Mouse (Mus musculus) urinary bladder, adult 2 months (tissue): ENCODE measurements around the gene AC109138.7. TPM values are rescaled to one million over a fixed set of nuclear protein-coding genes. Genes with fewer than 3 reads are reported as not detected.

Experiments
- DNase-seq: peaks from one replicate; pipeline ENCODE4 v3.0.0; 2022; ENCODE audit warnings: low spot score
- polyA plus RNA-seq: library from polyadenylated mRNA; depleted of rRNA; stranded (reverse); fragments of >200 nt; gene quantifications from 2 replicates; pipeline ENCODE4 v1.2.3, GENCODE M21; 2012

The AC109138.7 gene
- polyA plus RNA-seq, 1 experiment: not detected

GRCm38 (mm10) chr19:4217140-4217539 is 3.0 kb downstream of the AC109138.7 start:
- DNase-seq: no peak

GRCm38 (mm10) chr19:4217855-4218254 is 3.7 kb downstream of the AC109138.7 start:
- no peak for DNase-seq

DNA sequence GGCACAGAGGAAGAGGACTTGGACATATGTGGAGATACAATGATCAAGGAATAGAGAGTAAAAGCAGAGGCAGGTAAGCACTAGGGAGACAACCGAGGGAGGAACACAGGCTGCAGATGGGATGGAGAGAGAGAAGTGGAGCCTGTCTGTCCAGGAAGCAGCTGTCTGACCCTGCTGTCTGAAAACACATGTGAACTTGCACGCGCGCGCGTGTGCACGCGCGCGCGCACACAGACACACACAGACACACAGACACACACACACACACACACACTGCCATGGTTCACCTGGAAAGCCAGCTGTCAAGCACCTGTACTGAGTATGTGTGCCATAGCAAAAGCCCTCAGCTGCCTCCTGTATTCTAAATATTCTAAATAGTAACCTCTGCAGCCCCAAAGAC is 4.1 kb downstream of the AC109138.7 start:
- DNase-seq: no peak

- DNase-seq: no peak
These were observed 4.6 kb downstream of the AC109138.7 start for GRCm38 (mm10) chr19:4218784-4219183.

- no peak for DNase-seq
These were observed 5.8 kb downstream of the AC109138.7 start for GRCm38 (mm10) chr19:4219943-4220342.

- DNase-seq: no peak
These were observed 6.3 kb downstream of the AC109138.7 start for GRCm38 (mm10) chr19:4220416-4220815.

- DNase-seq: no peak
These were observed 7.0 kb downstream of the AC109138.7 start for GRCm38 (mm10) chr19:4220957-4221743.

- DNase-seq: no peak
These were observed 8.0 kb downstream of the AC109138.7 start for GRCm38 (mm10) chr19:4222165-4222564.

DNA sequence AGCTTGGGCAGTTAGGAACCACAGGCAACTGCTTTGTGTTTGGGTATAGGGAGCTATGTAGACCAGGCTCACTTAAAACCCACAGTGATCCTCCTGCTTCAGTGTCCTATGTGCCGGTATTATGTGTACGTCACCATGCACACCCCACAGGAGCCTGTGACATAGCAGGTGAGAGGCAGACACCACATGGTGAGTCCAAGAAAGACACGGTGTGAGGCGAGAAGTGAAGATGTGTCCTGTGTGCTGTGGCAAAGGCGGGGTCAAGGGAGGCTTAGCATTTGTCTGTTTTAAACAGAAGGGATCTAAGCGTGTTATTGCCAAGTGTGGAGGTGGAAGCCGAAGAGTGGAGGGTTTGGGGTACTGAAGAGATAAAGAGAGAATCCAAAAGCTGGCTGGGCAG is 12.6 kb downstream of the AC109138.7 start:
- DNase-seq: no peak

DNA sequence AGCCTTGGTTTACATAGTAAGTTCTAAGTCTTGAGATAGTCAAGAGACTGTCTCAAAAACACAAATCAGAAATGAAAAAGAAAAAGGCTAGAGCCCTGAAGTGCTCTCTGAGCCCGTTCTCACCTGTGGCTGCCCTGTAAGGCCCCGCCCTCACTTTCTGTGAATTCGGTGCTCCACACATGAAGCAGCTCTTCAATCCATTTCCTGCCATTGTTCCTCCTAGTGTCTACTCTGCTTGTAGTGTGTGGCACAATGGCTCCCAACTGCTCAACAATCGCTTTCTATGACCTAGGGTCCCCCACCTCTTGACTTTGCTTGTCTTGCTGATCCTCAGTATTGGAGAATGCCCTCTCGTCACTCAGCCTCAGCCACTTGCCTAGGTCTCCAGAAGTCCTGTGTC is 13.3 kb downstream of the AC109138.7 start:
- DNase-seq: no peak

DNA sequence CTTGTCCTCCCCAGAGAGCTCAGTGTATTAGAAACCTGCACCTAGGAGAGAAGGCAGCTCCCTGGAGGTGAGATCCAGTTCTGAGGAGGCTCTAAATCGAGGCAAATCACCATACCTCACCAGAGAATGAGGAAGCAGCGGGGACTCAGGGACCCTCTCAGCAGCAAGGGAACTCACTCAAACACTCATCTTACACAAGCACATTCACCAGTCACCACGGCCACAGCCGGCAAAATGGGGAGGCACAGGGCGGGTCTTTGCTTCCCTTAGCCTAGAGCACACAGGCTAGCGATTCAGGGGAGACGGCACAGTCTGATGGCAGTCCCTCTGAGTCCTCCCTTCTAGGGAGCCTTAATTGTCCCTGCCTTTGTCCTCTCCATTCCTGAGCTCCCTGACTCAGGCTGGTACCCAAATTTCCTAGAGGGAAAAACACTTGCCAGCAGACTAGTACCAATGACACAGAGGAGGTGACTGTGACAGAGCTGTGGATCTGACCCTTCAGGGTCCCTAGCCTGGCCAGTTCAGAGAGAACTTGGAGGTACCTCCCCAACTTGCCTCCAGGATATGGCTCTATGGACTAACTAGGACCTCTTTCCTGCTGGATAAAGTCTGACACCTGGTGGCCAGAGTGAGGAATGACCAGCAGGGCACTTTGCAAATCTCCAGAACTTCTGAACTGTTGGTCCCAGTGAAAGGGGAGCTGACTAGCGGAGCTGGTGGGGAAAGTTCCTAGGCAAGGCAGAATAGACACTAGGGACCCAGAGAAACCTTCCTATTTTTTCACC is 13.9 kb downstream of the AC109138.7 start:
- DNase-seq: no peak

DNA sequence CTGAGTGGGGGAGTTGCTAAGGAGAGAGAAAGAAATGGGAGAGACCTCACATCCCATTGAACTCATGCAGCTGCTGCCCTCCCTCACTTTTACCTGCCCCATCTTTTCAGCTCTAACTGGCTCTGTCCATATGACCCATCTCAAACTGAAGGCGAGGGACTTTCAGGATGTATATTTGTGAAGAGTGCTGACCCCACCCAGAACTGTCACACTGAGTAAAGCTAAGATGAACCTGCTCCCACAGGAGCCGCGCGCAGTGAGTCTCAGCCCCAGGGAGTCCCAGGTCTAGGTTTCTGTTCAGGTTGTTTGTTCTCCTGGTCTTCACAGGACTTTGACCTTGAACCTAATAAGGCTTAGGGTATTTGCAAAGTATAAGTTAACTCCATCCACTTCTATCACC is 14.7 kb downstream of the AC109138.7 start:
- no peak for DNase-seq

DNA sequence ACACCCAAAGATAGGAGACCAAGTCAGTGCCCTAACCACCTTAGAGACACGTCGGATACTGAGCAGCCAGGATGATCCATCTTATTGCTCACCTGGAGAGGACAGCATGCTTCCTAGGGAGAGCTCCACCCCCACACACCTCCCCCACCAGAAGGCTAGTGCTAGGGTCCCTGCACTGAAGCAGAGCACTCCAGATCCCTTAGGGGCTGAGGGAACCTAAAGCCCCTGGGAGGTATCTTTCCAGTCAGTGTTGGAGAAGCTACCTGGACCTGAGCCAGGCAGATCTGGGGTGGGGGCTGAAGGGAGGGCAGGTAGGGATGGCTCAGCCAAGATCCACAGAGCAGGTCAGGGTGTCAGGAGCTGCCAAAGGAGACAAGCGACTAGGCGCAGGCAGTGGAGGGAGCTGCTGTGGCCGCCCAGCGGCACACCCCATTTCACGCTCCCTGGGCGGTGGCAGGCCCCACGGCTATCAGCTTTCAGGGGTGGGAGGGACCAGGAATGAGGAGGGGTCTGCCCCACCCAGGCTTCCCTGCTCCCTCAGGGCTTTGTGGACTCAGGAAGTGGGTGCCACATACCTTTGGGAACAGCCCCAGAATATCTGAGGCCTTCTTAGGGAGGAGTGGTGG is 15.4 kb downstream of the AC109138.7 start:
- DNase-seq: no peak

GRCm38 (mm10) chr19:4230415-4230814 is 16.3 kb downstream of the AC109138.7 start:
- DNase-seq: no peak

GRCm38 (mm10) chr19:4231253-4232185 is 17.4 kb downstream of the AC109138.7 start, which contains the start of gene Pold4:
Pold4 (plus strand) TSS chr19:4231899.
- DNase-seq: peak; percentile 77

DNA sequence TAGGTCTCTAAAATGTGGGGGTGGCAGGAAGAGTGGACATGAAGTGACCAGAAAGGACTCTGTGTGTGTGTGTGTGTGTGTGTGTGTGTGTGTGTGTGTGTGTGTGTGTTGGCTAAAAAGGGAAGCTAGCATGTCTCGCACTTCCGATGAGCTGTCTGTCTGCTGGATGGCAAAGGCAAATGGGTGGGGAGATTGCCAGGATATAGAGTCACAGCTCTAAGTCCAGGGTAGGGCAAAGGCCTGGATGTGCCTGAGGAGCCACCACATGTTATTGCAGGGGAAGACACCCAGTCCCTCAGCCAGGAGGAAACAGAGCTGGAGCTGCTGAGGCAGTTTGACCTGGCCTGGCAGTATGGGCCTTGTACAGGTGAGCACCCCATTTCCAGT is 18.0 kb downstream of the AC109138.7 start:
- no peak for DNase-seq

DNA sequence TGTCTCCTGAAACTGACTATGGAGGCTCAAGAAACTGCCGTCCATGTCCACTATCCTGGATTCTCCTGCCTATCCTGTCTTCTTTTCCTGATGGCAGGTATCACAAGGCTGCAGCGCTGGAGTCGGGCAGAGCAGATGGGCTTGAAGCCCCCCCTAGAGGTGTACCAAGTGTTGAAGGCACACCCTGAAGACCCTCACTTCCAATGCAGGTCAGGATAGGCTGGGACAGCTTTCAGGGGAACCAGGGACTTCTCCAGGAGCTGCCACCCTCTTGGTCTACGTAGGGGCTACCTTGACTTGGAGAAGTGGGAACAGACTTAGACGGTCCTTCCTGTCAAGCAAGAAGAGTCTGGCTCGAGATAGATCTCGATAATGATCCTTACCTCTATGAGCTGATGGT is 18.5 kb downstream of the AC109138.7 start:
- DNase-seq: no peak

GRCm38 (mm10) chr19:4234548-4234947 is 20.4 kb downstream of the AC109138.7 start:
- DNase-seq: no peak

DNA sequence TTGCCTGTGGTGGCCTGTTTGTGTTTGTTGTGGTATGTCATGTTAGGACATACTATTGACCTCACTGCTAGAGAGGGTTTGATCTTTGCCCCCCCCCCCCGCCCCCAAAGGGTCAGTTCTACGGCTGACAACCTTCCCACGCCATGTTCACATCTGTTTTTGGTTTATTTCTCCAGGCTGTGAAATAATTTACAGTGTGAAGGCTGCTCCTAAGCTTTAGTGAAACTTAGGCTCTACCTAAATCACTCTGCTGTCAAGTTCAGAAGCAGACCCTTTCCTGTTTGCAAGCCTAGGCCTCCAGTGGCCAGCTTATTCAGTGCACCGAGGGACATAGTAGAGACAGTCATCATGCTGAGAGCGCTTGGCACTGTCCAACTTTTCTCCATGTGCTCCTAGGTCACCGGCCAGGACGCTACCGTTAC is 26.1 kb downstream of the AC109138.7 start:
- no peak for DNase-seq

DNA sequence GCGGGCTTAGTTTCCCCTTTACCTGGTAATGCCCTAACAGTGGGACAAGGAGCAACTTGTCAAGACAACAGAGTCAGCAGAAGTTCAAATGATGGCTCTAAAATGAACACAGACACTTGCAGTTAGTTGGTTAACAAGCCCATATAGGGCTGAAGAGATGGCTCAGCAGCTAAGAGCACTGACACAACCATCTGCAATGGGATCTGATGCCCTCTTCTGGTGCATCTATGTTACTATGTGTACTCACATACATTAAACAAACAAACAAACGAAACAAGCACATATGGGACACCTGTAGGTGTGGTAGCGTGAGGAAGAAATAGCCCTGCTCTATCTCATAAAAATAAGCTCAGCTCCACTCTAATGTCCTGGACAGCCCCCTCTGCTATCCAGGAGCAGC is 28.3 kb downstream of the AC109138.7 start:
- DNase-seq: no peak

GRCm38 (mm10) chr19:4244775-4245174 is 30.6 kb downstream of the AC109138.7 start:
- no peak for DNase-seq
